Mouse (Mus musculus): ENCODE data around the gene Zfp981. TPM values are rescaled to one million over a fixed set of nuclear protein-coding genes. Genes with fewer than 3 reads are reported as not detected.
"Not testable (repeated sequence)": the region's sequence is repeated elsewhere in the genome, so short reads cannot be mapped to it uniquely, and the experiment has no call there.

The Zfp981 gene
- polyA plus RNA-seq, 1 experiment: not detected

DNA sequence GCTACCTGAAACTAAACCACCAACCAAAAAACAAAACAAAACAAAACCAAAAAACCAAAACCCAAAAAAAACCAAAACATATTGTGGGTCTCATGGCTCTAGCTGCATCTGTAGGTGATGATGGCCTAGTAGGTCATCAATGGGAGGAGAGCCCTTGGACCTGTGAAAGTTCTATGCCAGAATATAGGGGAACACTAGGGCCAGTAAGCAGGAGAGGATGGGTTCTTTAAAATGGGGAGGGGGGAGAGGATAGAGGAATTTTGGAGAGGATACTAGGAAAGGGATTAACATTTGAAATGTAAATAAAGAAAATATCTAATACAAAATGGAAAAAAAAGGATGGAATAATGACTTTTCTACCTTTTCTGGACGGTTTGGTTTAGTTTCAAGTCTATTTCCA is 14.6 kb downstream of the Zfp981 start:
- H3K27me3 ChIP-seq (replicated peaks; ENCODE audit: control insufficient read depth, insufficient read depth, low read length): no peaks in the 10 kb centered on the region
- no peak overlapping the region for H3K27ac ChIP-seq (ENCODE audit: insufficient read depth, low read depth, low read length)
- H3K36me3 ChIP-seq (ENCODE audit: control insufficient read depth, insufficient read depth, low read length): no peaks in the 10 kb centered on the region
- no peaks in the 10 kb centered on the region for H3K4me1 ChIP-seq (ENCODE audit: control insufficient read depth, insufficient read depth, low read length)
- TF ChIP-seq CTCF (conservative IDR thresholded peaks at IDR 0.05; ENCODE audit: insufficient read depth, insufficient read length, low read depth, low read length) (no peak), POLR2A (IDR thresholded peaks at IDR 0.05; ENCODE audit: low read depth, low read length) (no peak)
- 34% methylated on average over 1 of the region's 1 CpGs for WGBS
- DNase-seq: no peak
- no peak overlapping the region for H3K4me3 ChIP-seq (ENCODE audit: insufficient read depth, low read depth, low read length)

GRCm38 (mm10) chr4:146517150-146517549 is 15.3 kb downstream of the Zfp981 start:
- not testable (repeated sequence) for H3K4me3 ChIP-seq (ENCODE audit: insufficient read depth, low read depth, low read length); H3K27me3 ChIP-seq (replicated peaks; ENCODE audit: control insufficient read depth, insufficient read depth, low read length); H3K36me3 ChIP-seq (ENCODE audit: control insufficient read depth, insufficient read depth, low read length); H3K27ac ChIP-seq (ENCODE audit: insufficient read depth, low read depth, low read length); H3K4me1 ChIP-seq (ENCODE audit: control insufficient read depth, insufficient read depth, low read length); DNase-seq
- 44% methylated on average over 2 of the region's 2 CpGs for WGBS

DNA sequence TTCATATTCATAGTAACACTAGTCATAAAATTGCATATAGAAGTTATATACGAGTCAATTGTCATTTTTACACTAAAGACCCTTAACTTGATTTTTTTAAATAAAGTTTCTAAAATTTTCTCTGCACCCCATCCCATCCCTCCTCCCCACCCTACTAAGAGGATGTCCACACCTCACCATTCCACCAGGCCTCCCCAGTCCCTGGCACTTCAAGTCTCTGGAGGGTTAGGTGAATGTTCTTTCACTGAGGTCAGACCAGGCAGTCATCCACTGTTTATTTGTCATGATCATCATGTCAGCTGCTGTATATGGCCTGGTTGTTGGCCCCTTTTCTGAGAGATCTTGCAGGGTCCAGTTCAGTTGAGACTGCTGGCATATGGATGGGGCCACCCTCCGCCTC is 18.9 kb downstream of the Zfp981 start:
- Histone ChIP-seq H3K27ac (ENCODE audit: insufficient read depth, low read depth, low read length) (no peak overlapping the region), H3K4me3 (ENCODE audit: insufficient read depth, low read depth, low read length) (no peak overlapping the region), H3K36me3 (ENCODE audit: control insufficient read depth, insufficient read depth, low read length) (no peaks in the 10 kb centered on the region), H3K27me3 (replicated peaks; ENCODE audit: control insufficient read depth, insufficient read depth, low read length) (no peaks in the 10 kb centered on the region; the same call in 1 of the 2 replicates), H3K4me1 (ENCODE audit: control insufficient read depth, insufficient read depth, low read length) (no peaks in the 10 kb centered on the region)
- no peak for DNase-seq
- TF ChIP-seq POLR2A (IDR thresholded peaks at IDR 0.05; ENCODE audit: low read depth, low read length) (no peak), CTCF (conservative IDR thresholded peaks at IDR 0.05; ENCODE audit: insufficient read depth, insufficient read length, low read depth, low read length) (no peak)
- 80% methylated on average over 2 of the region's 2 CpGs for WGBS

DNA sequence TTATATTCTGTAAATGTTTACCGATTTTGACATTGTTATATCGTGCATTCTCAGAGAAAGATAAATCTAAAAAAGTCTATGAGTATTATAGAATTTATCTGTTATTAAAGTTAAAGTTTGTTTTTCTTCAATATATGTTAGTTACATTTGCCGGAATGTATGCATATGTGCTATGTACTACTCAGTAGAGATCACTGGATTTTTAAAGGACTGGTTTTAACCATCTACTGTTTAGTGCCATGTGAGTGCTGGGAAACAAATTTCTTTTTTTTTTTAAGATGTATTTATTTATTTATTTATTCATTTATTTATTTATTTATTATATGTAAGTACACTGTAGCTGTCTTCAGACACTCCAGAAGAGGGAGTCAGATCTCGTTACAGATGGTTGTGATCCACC is 32.7 kb downstream of the Zfp981 start:
- 87% methylated on average over 4 of the region's 4 CpGs for WGBS
- Histone ChIP-seq H3K4me1 (ENCODE audit: control insufficient read depth, insufficient read depth, low read length) (no peaks in the 10 kb centered on the region), H3K27ac (ENCODE audit: insufficient read depth, low read depth, low read length) (no peak overlapping the region), H3K27me3 (replicated peaks; ENCODE audit: control insufficient read depth, insufficient read depth, low read length) (no peaks in the 10 kb centered on the region; the same call in 1 of the 2 replicates), H3K4me3 (ENCODE audit: insufficient read depth, low read depth, low read length) (no peak overlapping the region), H3K36me3 (ENCODE audit: control insufficient read depth, insufficient read depth, low read length) (no peaks in the 10 kb centered on the region)
- DNase-seq: no peak
- TF ChIP-seq POLR2A (IDR thresholded peaks at IDR 0.05; ENCODE audit: low read depth, low read length) (no peak), CTCF (conservative IDR thresholded peaks at IDR 0.05; ENCODE audit: insufficient read depth, insufficient read length, low read depth, low read length) (no peak)

- Histone ChIP-seq H3K36me3 (ENCODE audit: control insufficient read depth, insufficient read depth, low read length) (no peaks in the 10 kb centered on the region), H3K4me1 (ENCODE audit: control insufficient read depth, insufficient read depth, low read length) (no peaks in the 10 kb centered on the region), H3K27me3 (replicated peaks; ENCODE audit: control insufficient read depth, insufficient read depth, low read length) (no peaks in the 10 kb centered on the region; the same call in 1 of the 2 replicates), H3K4me3 (ENCODE audit: insufficient read depth, low read depth, low read length) (no peak overlapping the region), H3K27ac (ENCODE audit: insufficient read depth, low read depth, low read length) (no peak overlapping the region)
- TF ChIP-seq POLR2A (IDR thresholded peaks at IDR 0.05; ENCODE audit: low read depth, low read length) (no peak), CTCF (conservative IDR thresholded peaks at IDR 0.05; ENCODE audit: insufficient read depth, insufficient read length, low read depth, low read length) (no peak)
- no peak for DNase-seq
Observed at GRCm38 (mm10) chr4:146535883-146536282, 34.1 kb downstream of the Zfp981 start.

- not testable (repeated sequence) for H3K27me3 ChIP-seq (replicated peaks; ENCODE audit: control insufficient read depth, insufficient read depth, low read length); DNase-seq; H3K4me3 ChIP-seq (ENCODE audit: insufficient read depth, low read depth, low read length); H3K4me1 ChIP-seq (ENCODE audit: control insufficient read depth, insufficient read depth, low read length); H3K27ac ChIP-seq (ENCODE audit: insufficient read depth, low read depth, low read length); H3K36me3 ChIP-seq (ENCODE audit: control insufficient read depth, insufficient read depth, low read length)
- WGBS: 4% methylated on average over 20 of the region's 111 CpGs
Observed at GRCm38 (mm10) chr4:146579905-146580873, 78.4 kb downstream of the Zfp981 start.

Other genes with a start within 250 kb of the Zfp981 start
- 0.33 and 0.55 TPM in 2 replicates for gene Zfp992, start 53.0 kb upstream of the Zfp981 start, polyA plus RNA-seq (2012; rRNA removed)
- gene Zfp993, start 108.9 kb downstream of the Zfp981 start, polyA plus RNA-seq (2012; rRNA removed): 0.29 and 0.94 TPM in 2 replicates